In genomic region chr8:80738046-80738387, GRCm38 (mm10) we compare ENCODE assay signal across 8 mouse cellular contexts. TPM values are rescaled to one million over a fixed set of nuclear protein-coding genes. Genes with fewer than 3 reads are reported as not detected.
DNase-seq lines count a peak whose midpoint lies in the region; ATAC-seq and TF ChIP-seq lines count a peak whose summit lies in the region.

No protein-coding gene starts in this region.

- TF ChIP-seq POLR2A in kidney, adult 2 months (IDR thresholded peaks at IDR 0.05; ENCODE audit: low read depth, low read length) = no peak

- no peaks in the 10 kb centered on the region for H3K9me3 ChIP-seq in intestine, postnatal 0 days (ENCODE audit: control insufficient read depth)
- no peaks in the 10 kb centered on the region for H3K9me3 ChIP-seq in midbrain, postnatal 0 days (ENCODE audit: low read length)

- peak; percentile 18 for DNase-seq in kidney, adult 2 months
- DNase-seq in kidney, postnatal 25 days = no peak
- peak; percentile 60 for DNase-seq in adrenal gland, adult 2 months
- peak; percentile 95 for DNase-seq in heart, adult 11 months
- no peak for DNase-seq in midbrain, postnatal 0 days (ENCODE audit: low spot score)
- no peak for DNase-seq in right cerebral cortex, postnatal 36 days (ENCODE audit: low spot score in 2 of 2)
- DNase-seq in urinary bladder, postnatal 25 days (ENCODE audit: low spot score) = no peak

- no peak for ATAC-seq in intestine, postnatal 0 days
- ATAC-seq in midbrain, postnatal 0 days (ENCODE audit: low FRiP score) = no peak

- no peaks in the 10 kb centered on the region for H3K36me3 ChIP-seq in kidney, adult 2 months (ENCODE audit: control insufficient read depth, insufficient read depth, low read length)
- H3K36me3 ChIP-seq in intestine, postnatal 0 days (ENCODE audit: control insufficient read depth, insufficient read depth) = peaks cover 16% of the 10 kb centered on the region
- H3K36me3 ChIP-seq in midbrain, postnatal 0 days (ENCODE audit: insufficient read depth, low read length) = peaks cover 5% of the 10 kb centered on the region; the same call in 1 of the 2 replicates

- no peaks in the 10 kb centered on the region for H3K4me1 ChIP-seq in kidney, adult 2 months (ENCODE audit: control insufficient read depth, insufficient read depth, low read length)
- H3K4me1 ChIP-seq in intestine, postnatal 0 days (replicated peaks; ENCODE audit: control insufficient read depth, insufficient read depth, low read length) = no peaks in the 10 kb centered on the region
- no peaks in the 10 kb centered on the region for H3K4me1 ChIP-seq in midbrain, postnatal 0 days (ENCODE audit: insufficient read depth, low read length)

- H3K9ac ChIP-seq in intestine, postnatal 0 days (ENCODE audit: low read depth, low read length) = peak overlapping the region; percentile 86
- H3K9ac ChIP-seq in midbrain, postnatal 0 days (replicated peaks; ENCODE audit: low read length, poor library complexity, severe bottlenecking) = peak overlapping the region; percentile 67

- no peaks in the 10 kb centered on the region for H3K27me3 ChIP-seq in kidney, adult 2 months (replicated peaks; ENCODE audit: control insufficient read depth, insufficient read depth, low read length)
- H3K27me3 ChIP-seq in intestine, postnatal 0 days (replicated peaks; ENCODE audit: control insufficient read depth, insufficient read depth, low read length) = no peaks in the 10 kb centered on the region
- H3K27me3 ChIP-seq in midbrain, postnatal 0 days (ENCODE audit: insufficient read depth, low read length) = no peaks in the 10 kb centered on the region

- peak overlapping the region; percentile 95 for H3K4me2 ChIP-seq in intestine, postnatal 0 days (replicated peaks; ENCODE audit: low read depth)
- peak overlapping the region; percentile 64 for H3K4me2 ChIP-seq in midbrain, postnatal 0 days (ENCODE audit: low read depth, low read length, poor library complexity, severe bottlenecking)

- no peak overlapping the region for H3K27ac ChIP-seq in kidney, adult 2 months (ENCODE audit: insufficient read depth, low read depth, low read length)
- H3K27ac ChIP-seq in intestine, postnatal 0 days (ENCODE audit: low read depth, low read length) = peak overlapping the region; percentile 96
- H3K27ac ChIP-seq in midbrain, postnatal 0 days (ENCODE audit: low read depth, low read length) = peak overlapping the region; percentile 89

- no peak for TF ChIP-seq CTCF in kidney, adult 2 months (conservative IDR thresholded peaks at IDR 0.05; ENCODE audit: insufficient read depth, insufficient read length, low read depth, low read length)
- no peak for TF ChIP-seq CTCF in intestine, postnatal 0 days (IDR thresholded peaks at IDR 0.05; ENCODE audit: low read depth)
- TF ChIP-seq CTCF in midbrain, postnatal 0 days (IDR thresholded peaks at IDR 0.05) = no peak

- H3K4me3 ChIP-seq in kidney, adult 2 months (ENCODE audit: insufficient read depth, low read depth, low read length) = peak overlapping the region; percentile 85
- H3K4me3 ChIP-seq in intestine, postnatal 0 days (ENCODE audit: low read depth, low read length) = peak overlapping the region; percentile 92
- peak overlapping the region; percentile 75 for H3K4me3 ChIP-seq in midbrain, postnatal 0 days (ENCODE audit: low read depth, low read length)

- 0% methylated on average over 5 of the region's 5 CpGs for WGBS in kidney, adult 2 months
- 2% methylated on average over 5 of the region's 5 CpGs for WGBS in intestine, postnatal 0 days
- WGBS in midbrain, postnatal 0 days = 0% methylated on average over 5 of the region's 5 CpGs

RNA-seq across cellular contexts. Expression of gene Smarca5, which starts 1.3 kb away (rescaled TPM):
- polyA plus RNA-seq in kidney, adult 2 months (2012; rRNA removed) = 3.9 and 4.5 TPM in 2 replicates
- total RNA-seq in adrenal gland, adult 2 months (2021) = 10 to 100 TPM; 65.0 to 69.2 TPM
- 16.4 and 17.8 TPM in 2 replicates for polyA plus RNA-seq in adrenal gland, adult 2 months (2012; rRNA removed)
- 28.2 and 31.4 TPM in 2 replicates for polyA plus RNA-seq in intestine, postnatal 0 days (2015; fragmentation: Nextera tagmentation; extraction: Ambion mirVana)
- total RNA-seq in midbrain, postnatal 0 days (2014; rRNA removed) = 30.5 and 36.5 TPM in 2 replicates
- 23.8 and 28.9 TPM in 2 replicates for polyA plus RNA-seq in midbrain, postnatal 0 days (2015; fragmentation: Nextera tagmentation; extraction: Ambion mirVana)

Comparison
In these comparisons a context has a peak if more than half of its experiments do, and no peak if none do; other contexts are left out.
1. DNase-seq: peak in kidney, adult 2 months (single experiment), adrenal gland, adult 2 months (single experiment) and heart, adult 11 months (single experiment); none in kidney, postnatal 25 days (0 of 2), midbrain, postnatal 0 days (single experiment), right cerebral cortex, postnatal 36 days (0 of 2) and urinary bladder, postnatal 25 days (single experiment).
2. Peak in every context shown above with its lines, with median percentiles within 50 percentile points of each other: H3K4me3 ChIP-seq.